Comparison of ENCODE assay signal across 15 mouse cellular contexts in the genomic region with DNA sequence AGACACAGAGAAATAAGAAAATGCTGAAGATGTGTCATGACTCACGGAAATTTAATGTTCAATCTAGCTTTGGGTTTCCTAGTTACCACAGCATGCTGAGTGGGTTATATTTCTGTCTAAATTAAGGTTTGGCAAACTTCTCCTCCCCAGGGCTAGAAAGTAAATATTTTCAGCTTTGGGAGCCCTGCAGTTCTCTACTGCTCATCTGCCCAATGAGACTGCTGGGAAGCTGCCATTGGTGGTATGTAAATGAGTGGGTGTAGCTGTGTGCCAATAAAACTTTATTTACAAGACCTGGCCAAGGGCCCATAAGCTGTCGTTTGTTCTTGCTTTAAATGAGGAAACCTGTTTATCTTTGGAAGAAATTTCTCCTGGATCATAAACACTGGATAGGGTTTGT.
DNase-seq lines count a peak whose midpoint lies in the region; ATAC-seq and TF ChIP-seq lines count a peak whose summit lies in the region.
"Had no signal": no experiment of that assay in that cellular context is flagged by ENCODE, and none has a peak within 500 bp of the region (broad histone marks: within the 10 kb centered on the region; RNA-seq: fewer than 3 reads in every experiment).

No protein-coding gene starts in this region.

- DNase-seq in frontal cortex, postnatal 25 days (ENCODE audit: low spot score in 2 of 2): no peak
- DNase-seq in lung, postnatal 10 days: peak; percentile 46
- DNase-seq in lung, postnatal 4 days: no peak
- DNase-seq in limb, embryonic 14.5 days (ENCODE audit: low spot score): peak; percentile 23
- DNase-seq in midbrain, embryonic 11.5 days (ENCODE audit: low spot score, missing footprints): no peak
- DNase-seq in embryo, embryonic 10 days (ENCODE audit: low spot score): no peak
- DNase-seq: adrenal gland, postnatal 14 days; cerebellum, adult 11 months; embryo, embryonic 11 days; heart, adult 18-20 months; heart, postnatal 14 days; thymus, adult 18-20 months had no signal

- H3K36me3 ChIP-seq in limb, embryonic 14.5 days (ENCODE audit: control insufficient read depth, insufficient read depth, low read length): no peaks in the 10 kb centered on the region
- no peaks in the 10 kb centered on the region for H3K36me3 ChIP-seq in midbrain, embryonic 11.5 days (ENCODE audit: control insufficient read depth, insufficient read depth, low read length)
- no peaks in the 10 kb centered on the region for H3K36me3 ChIP-seq in kidney, embryonic 16.5 days (ENCODE audit: insufficient read depth, low read length)

- H3K27ac ChIP-seq in limb, embryonic 14.5 days (replicated peaks; ENCODE audit: low read depth, low read length): no peak overlapping the region
- no peak overlapping the region for H3K27ac ChIP-seq in midbrain, embryonic 11.5 days (ENCODE audit: low read depth, low read length)
- no peak overlapping the region for H3K27ac ChIP-seq in kidney, embryonic 16.5 days (ENCODE audit: low read length)

- ATAC-seq in frontal cortex, adult (ENCODE audit: low TSS enrichment): peak; percentile 93
- no peak for ATAC-seq in limb, embryonic 14.5 days (ENCODE audit: low FRiP score, low read depth)
- no peak for ATAC-seq in midbrain, embryonic 11.5 days (ENCODE audit: low FRiP score)
- no peak for ATAC-seq in kidney, embryonic 16.5 days (ENCODE audit: low FRiP score, low TSS enrichment)
- ATAC-seq: midbrain, embryonic 16.5 days had no signal

- H3K9ac ChIP-seq in limb, embryonic 14.5 days (ENCODE audit: low read depth, low read length, severe bottlenecking): no peak overlapping the region
- no peak overlapping the region for H3K9ac ChIP-seq in midbrain, embryonic 11.5 days (ENCODE audit: low read length)
- H3K9ac ChIP-seq in kidney, embryonic 16.5 days (replicated peaks; ENCODE audit: low read length): no peak overlapping the region

- H3K27me3 ChIP-seq in limb, embryonic 14.5 days (ENCODE audit: control insufficient read depth, insufficient read depth, low read length): no peaks in the 10 kb centered on the region
- H3K27me3 ChIP-seq in midbrain, embryonic 11.5 days (ENCODE audit: control insufficient read depth, insufficient read depth, low read length): peaks cover 3% of the 10 kb centered on the region; the same call in 1 of the 2 replicates
- no peaks in the 10 kb centered on the region for H3K27me3 ChIP-seq in kidney, embryonic 16.5 days (ENCODE audit: insufficient read depth, low read length)

- 53% methylated on average over 2 of the region's 2 CpGs for WGBS in limb, embryonic 14.5 days
- 86% methylated on average over 2 of the region's 2 CpGs for WGBS in midbrain, embryonic 11.5 days
- WGBS in kidney, embryonic 16.5 days: 66% methylated on average over 2 of the region's 2 CpGs

- H3K4me3 ChIP-seq in limb, embryonic 14.5 days (replicated peaks; ENCODE audit: low read length): no peak overlapping the region
- no peak overlapping the region for H3K4me3 ChIP-seq in midbrain, embryonic 11.5 days (ENCODE audit: low read depth, low read length)
- no peak overlapping the region for H3K4me3 ChIP-seq in kidney, embryonic 16.5 days (ENCODE audit: low read length)

- no peak for TF ChIP-seq POLR2A in limb, embryonic 14.5 days (IDR thresholded peaks at IDR 0.05; ENCODE audit: borderline replicate concordance, extremely low read depth, insufficient read depth, insufficient read length)

- H3K9me3 ChIP-seq in limb, embryonic 14.5 days (ENCODE audit: control insufficient read depth, low read length): no peaks in the 10 kb centered on the region
- no peaks in the 10 kb centered on the region for H3K9me3 ChIP-seq in midbrain, embryonic 11.5 days (ENCODE audit: control insufficient read depth, low read length)
- H3K9me3 ChIP-seq in kidney, embryonic 16.5 days (ENCODE audit: low read length): no peaks in the 10 kb centered on the region

- no peak overlapping the region for H3K4me2 ChIP-seq in limb, embryonic 14.5 days (replicated peaks; ENCODE audit: low read depth, low read length, severe bottlenecking)
- no peak overlapping the region for H3K4me2 ChIP-seq in midbrain, embryonic 11.5 days
- H3K4me2 ChIP-seq in kidney, embryonic 16.5 days (replicated peaks; ENCODE audit: low read depth, low read length): no peak overlapping the region

- H3K4me1 ChIP-seq in limb, embryonic 14.5 days (ENCODE audit: control insufficient read depth, insufficient read depth, low read length): no peaks in the 10 kb centered on the region
- no peaks in the 10 kb centered on the region for H3K4me1 ChIP-seq in midbrain, embryonic 11.5 days (ENCODE audit: control insufficient read depth, insufficient read depth, low read length)
- peaks cover 6% of the 10 kb centered on the region for H3K4me1 ChIP-seq in kidney, embryonic 16.5 days (ENCODE audit: insufficient read depth, low read length)

Comparison
In these comparisons a context has a peak if more than half of its experiments do, and no peak if none do; other contexts are left out.
1. DNase-seq: peak in lung, postnatal 10 days (single experiment) and limb, embryonic 14.5 days (single experiment); none in frontal cortex, postnatal 25 days (0 of 2), lung, postnatal 4 days (0 of 2), midbrain, embryonic 11.5 days (single experiment) and embryo, embryonic 10 days (single experiment).